Mouse (Mus musculus) CD8-positive naive resting alpha-beta T cell, adult 57 days (primary cell): Measurements from ENCODE around the gene Cd27. TPM values are rescaled to one million over a fixed set of nuclear protein-coding genes. Genes with fewer than 3 reads are reported as not detected.

ENCODE experiments used
- total RNA-seq: library from RNA; stranded (reverse); gene quantifications from one replicate; pipeline ENCODE4 v1.2.4, GENCODE M21; 2023

The Cd27 gene
- 218 TPM for total RNA-seq

GRCm38 (mm10) chr6:125236782-125237181 is at the start of gene Cd27:
Gene Cd27 (minus strand): TSS chr6:125237010.

DNA sequence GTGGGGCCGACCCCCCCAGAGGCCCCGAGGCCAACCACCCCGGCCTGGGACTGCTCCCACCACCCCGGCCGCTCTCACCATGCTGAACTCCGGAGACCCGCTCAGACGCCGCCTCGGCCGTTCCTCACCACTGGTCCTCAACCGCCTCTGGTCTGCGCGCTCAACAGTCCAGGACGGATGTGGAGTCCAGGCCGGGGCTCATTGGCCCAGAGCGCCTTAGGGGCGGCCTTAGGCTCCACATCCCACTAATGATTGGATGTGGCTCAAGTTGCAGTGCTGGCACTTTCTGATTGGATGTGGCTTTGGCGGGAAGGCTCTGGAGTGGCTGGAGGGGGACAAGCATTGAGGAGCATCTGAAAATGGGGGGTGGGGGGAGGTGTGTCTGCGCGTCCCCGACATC is 49.1 kb upstream of the Cd27 start, which contains the start of gene Tuba3a:
Gene Tuba3a (minus strand): TSS at position 153 of the 400 bp plus-strand sequence.

DNA sequence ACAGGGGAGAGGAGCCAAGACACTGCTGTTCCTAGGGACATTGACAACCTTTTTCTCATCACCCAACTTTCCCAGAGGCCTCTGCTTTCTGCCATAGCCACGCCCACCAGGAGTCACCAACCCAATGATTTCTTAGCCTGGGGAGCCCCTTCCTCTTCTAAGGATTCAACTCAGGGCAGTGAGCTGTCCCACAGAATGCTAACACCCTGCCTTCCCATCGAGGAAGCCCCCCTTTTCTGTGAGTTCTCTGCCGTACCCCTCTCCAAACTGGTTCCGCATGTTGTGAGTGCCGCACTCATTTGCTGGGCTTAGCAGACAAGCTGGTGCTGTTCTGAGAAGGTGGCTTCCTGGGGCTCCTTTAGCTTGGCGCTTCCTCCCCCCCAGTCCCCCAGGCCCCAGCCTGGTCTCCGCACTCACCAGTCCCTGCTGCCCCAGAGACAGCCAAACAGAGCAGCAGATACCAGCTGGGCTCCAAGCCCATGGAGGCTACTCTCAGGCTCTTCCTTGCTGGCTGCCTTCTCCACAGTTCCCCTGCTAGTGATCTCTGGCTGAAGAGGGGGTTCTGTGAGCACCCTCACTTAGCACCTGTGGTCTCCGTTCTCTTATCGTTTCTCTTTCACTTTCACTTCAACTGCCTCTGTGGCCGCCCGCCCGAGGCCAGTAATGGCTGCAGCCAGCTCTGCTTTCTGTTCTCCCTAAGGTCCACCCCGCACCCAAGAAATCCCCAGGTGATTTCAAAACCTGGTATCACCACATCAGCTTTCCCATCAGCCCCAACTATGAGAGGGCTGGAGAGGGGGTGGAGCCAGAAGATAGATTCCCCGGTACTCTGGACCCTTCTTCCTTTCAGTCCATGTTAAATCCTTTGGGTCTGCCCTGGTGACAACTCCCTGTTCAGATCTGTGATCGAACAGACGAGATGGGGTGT is 5.4 kb downstream of the Cd27 start, which contains the start of gene Tapbpl:
Gene Tapbpl (minus strand): TSS at position 744 of the 928 bp plus-strand sequence.

DNA sequence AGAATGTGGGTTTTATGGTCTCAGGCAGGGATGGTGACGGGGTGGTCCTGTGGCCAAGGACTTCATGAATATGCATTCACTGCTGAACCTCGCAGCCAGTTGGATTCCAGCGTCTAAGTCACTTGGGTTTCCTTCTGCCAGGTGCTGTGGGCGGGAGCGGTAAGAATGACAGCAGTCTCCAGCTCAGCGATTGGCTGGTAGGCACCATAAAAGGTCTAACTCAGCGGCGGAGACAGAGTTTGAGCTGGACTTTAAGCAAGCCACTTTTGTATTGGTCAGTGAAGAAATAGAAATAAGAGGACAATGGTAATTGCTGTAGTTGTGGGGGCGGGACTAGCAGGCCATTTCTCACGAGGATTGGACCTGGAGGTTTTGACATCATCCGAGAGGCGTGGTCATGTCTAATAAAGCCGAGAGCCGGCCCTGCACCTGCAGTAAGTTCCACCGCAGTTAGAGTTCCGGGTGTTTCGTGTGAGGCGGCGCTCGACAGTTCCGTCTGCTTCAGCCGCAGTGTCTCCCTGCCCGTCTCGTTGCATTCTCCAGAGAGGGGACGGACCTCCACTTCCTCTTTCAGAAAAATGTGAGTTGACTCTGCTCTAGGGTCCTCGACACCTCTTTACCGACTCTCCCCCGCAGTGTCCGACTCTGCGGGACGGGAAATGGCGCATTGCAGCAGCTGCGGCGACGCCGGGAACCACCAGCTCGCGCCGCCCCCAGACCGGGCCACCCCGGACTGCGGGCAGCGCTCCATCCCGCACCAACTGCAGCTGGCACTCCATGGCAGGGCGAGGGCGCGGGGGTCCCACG is 21.5 kb downstream of the Cd27 start, which contains the start of gene Vamp1:
Gene Vamp1 (plus strand): TSS at position 404 of the 807 bp plus-strand sequence.

DNA sequence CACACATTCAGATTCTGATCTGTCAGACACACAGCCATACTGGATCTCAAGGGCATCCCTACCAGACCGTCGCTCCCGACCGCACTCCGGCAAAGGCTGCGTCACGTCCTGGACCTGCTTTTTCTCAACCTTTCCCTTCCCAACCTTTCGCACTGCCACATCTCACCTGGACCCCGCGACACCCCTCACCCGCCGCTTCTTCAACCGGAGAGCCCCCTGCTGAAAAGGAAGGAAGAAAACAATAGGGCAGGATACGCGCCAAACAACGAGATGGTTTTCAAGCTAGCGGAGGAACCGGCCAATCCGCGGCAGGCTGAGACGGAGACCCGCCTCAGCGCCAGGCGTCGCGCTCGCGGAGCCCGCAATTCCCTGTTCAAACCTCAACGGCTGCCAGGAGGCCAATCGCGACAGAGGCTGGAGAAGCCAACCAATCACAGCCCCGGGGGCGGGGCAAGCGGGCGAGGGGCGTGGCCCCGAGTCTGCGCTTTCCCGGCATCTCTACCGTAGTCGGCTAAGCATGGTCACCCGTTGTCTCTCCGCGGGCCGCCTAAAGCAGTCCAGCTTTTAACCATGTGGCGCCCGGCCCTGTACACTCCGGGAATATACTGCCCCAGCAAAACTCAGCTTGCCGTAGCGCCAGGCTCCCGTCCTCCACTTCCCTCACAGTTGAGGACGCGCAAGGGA is 45.3 kb downstream of the Cd27 start, which contains the start of the genes Ncapd2 and Mrpl51:
Gene Ncapd2 (minus strand): TSS at position 370 of the 684 bp plus-strand sequence.
Gene Mrpl51 (plus strand): TSS at position 470 of the 684 bp plus-strand sequence.

Other genes with a start within 250 kb of the Cd27 start
- gene Pianp, start 240.3 kb downstream of the Cd27 start, total RNA-seq = 0.21 TPM
- 68.9 TPM for gene Zfp384, start 227.9 kb downstream of the Cd27 start, total RNA-seq
- gene Ing4, start 197.2 kb downstream of the Cd27 start, total RNA-seq = 83.2 TPM
- gene Acrbp, start 187.3 kb downstream of the Cd27 start, total RNA-seq = 15.9 TPM
- gene Lpar5, start 169.1 kb downstream of the Cd27 start, total RNA-seq = 17.4 TPM
- gene Chd4, start 141.0 kb downstream of the Cd27 start, total RNA-seq = 272 TPM
- 43.1 TPM for gene Nop2, start 105.1 kb downstream of the Cd27 start, total RNA-seq
- gene Iffo1, start 91.8 kb downstream of the Cd27 start, total RNA-seq = 29.9 TPM
- gene Gapdh, start 70.5 kb downstream of the Cd27 start, total RNA-seq = 391 TPM
- 42.1 TPM for gene Ncapd2, start 45.3 kb downstream of the Cd27 start, total RNA-seq
- 27.5 TPM for gene Mrpl51, start 45.2 kb downstream of the Cd27 start, total RNA-seq
- 93.5 TPM for gene Vamp1, start 21.5 kb downstream of the Cd27 start, total RNA-seq
- gene Tapbpl, start 5.2 kb downstream of the Cd27 start, total RNA-seq = 51.6 TPM
- not detected for gene Tuba3a, start 49.0 kb upstream of the Cd27 start, total RNA-seq
- 1.4 TPM for gene Ltbr, start 76.9 kb upstream of the Cd27 start, total RNA-seq
- gene Scnn1a, start 83.6 kb upstream of the Cd27 start, total RNA-seq = not detected
- 46.5 TPM for gene Tnfrsf1a, start 112.4 kb upstream of the Cd27 start, total RNA-seq
- gene Plekhg6, start 143.8 kb upstream of the Cd27 start, total RNA-seq = not detected